Mouse (Mus musculus): ENCODE measurements around the gene Mansc1. TPM values are rescaled to one million over a fixed set of nuclear protein-coding genes. Genes with fewer than 3 reads are reported as not detected.

Mansc1 gene
- polyA plus RNA-seq, 1 experiment from 2014 or later, result 3.4 TPM

DNA sequence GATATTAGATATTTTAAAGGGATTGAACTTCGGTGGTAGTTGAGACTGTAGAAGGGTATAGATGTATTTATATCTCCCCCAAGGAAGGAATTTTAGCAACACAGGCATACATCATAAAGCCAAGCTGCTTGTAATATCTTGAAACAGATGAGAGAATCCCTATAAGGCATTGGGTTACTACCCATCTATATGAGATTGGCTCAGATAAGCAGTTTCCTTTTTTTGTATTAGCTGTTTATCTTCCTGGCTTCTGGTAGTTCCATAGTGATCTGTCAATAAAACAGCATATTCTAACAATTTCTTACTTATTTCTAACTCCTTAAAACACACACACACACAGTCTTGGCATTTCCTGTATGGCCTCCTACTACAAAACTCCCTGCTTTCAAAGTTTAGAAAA, 7.6 kb upstream of the Mansc1 start:
- no peak for DNase-seq (ENCODE audit: low spot score)

DNA sequence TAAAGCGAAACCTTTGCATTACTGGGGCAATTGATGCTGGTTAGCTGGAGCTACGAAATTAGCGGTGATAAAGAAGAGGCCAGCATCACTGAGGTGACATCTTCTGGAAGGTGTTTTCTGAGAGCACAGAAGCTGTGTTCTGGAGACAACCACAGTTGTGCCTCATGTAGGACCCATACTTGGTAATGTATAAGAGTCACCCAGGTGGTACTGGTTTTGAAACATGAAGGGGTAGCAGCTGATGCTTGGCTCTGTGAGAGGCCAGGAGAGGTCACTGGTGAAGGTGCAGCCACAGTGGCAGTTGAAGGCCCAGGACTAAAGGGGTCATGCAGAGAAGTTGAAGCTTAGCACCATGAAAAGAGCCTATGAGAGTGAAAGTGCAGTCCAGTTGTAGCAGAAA, 6.9 kb upstream of the Mansc1 start, which contains the start of gene Borcs5:
Gene Borcs5, plus strand, starts transcription at position 301 of the 400 bp plus-strand sequence.
- DNase-seq (ENCODE audit: low spot score), result no peak

DNA sequence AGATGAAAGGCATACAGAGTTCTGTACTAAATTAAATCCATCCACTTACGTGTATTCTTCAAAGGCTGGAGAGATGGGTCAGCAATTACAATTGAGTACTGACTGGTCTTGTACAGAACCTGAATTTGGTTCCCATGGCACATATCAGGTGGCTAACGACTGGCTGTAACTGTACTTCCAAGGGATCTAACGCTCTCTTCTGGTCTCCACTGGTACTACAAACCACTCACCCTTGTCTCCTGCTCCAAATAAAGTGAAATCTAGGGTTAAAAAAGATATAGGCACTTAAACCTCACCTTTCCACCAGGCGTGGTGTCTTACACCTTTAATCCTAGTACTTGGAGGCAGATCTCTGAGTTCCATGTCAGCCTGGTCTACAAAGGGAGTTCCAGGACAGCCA, 4.2 kb upstream of the Mansc1 start:
- DNase-seq (ENCODE audit: low spot score), result no peak

GRCm38 (mm10) chr6:134633553-134633952, 1.3 kb upstream of the Mansc1 start:
- DNase-seq (ENCODE audit: low spot score), result no peak

- DNase-seq (ENCODE audit: low spot score), result no peak
Observed at GRCm38 (mm10) chr6:134632756-134633155, 468 bp upstream of the Mansc1 start.

DNA sequence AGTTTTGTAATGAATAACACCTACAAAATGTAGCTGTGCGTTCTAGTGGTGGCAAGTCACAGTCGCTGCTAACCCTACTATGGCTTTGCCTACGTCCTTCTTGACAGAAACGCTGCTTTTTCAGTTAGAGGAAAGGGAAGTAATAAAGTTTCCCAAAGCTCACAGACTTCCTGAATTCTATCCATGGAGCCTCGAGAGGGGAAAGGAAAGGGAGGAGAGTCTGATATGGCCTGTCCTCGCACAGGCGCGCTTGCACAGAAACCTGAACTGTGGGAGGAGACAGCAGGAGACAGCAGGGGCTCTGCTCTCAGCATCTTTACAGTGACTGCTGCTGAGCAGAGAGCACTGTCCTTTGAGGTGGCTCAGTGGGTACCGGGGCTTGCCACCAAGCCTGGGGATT, 1.8 kb downstream of the Mansc1 start:
- no peak for DNase-seq (ENCODE audit: low spot score)

DNA sequence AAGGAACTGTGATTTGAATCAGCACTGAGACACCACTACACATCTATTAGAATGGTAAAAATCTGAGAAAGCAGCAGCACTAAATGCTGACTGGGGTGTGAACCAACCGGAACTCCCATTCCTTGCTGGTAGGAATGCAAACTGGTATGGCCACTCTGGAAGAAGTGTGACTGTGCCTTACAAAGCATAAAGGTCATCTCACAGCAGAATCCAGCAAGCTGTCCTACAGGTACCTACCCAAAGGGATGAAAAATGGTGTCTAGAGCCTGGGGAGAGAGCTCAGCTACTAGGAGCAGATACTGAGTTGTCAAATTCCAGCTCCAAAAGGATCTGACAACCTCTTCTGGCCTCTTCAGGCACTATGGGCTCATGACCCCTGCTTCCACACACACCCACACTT, 5.7 kb downstream of the Mansc1 start:
- no peak for DNase-seq (ENCODE audit: low spot score)

DNA sequence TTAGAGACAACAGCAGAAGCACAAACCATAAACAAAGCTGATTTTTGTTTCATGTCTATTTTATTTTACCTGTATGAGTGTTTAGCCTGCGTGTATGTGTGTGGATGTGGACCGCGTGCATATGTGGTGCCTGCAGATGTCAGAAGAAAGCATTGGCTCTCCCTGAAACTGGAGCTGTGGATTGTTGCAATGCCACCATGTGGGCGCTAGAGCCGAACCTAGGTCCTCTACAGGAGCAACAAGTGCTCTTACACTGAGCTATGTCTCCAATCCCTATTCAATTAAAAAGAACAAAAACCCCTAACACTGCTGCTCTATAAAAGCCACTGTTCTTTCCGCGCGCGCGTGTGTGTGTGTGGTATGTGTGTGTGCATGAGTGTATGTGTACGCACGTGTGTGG, 6.9 kb downstream of the Mansc1 start:
- no peak for DNase-seq (ENCODE audit: low spot score)

- no peak for DNase-seq (ENCODE audit: low spot score)
Observed at GRCm38 (mm10) chr6:134621552-134621949, 10.7 kb downstream of the Mansc1 start.

DNA sequence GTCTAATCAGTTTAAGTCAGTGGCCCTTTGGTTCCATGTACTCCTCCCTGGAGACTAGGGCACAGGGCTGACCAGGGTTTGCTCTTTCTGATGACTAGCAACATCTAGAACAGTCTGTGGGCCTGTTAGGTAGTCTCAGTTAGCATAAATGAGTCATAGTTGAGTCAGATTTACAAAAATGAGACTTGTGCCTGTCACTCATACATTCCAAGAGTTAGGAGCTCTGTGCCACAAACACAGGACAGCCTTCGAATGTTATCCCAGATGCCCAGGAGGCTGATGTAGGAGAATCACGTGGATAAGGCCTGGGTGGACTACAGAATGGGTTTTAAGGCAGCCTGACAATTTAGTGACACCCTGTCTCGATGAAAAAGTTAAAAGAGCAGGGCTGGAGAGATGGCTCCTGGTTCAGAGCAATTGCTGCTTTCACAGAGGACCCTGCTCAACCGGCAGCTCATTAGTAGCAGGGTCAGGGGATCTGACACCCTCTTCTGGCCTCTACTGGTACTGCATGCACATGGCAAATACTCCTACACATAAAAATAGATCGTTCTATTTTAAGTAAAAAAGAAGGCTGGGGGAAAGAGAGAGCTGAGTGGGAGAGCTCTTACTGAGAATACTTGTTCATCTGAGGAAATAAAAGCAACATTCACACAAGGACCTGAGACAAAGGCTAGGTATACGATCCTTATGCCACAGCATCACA, 11.3 kb downstream of the Mansc1 start:
- peak; percentile 50 for DNase-seq (ENCODE audit: low spot score)

GRCm38 (mm10) chr6:134620129-134620528, 12.2 kb downstream of the Mansc1 start:
- no peak for DNase-seq (ENCODE audit: low spot score)

- no peak for DNase-seq (ENCODE audit: low spot score)
Observed at GRCm38 (mm10) chr6:134617589-134617988, 14.7 kb downstream of the Mansc1 start.

GRCm38 (mm10) chr6:134614723-134615648, 17.3 kb downstream of the Mansc1 start:
- peak; percentile 69 for DNase-seq (ENCODE audit: low spot score)

DNA sequence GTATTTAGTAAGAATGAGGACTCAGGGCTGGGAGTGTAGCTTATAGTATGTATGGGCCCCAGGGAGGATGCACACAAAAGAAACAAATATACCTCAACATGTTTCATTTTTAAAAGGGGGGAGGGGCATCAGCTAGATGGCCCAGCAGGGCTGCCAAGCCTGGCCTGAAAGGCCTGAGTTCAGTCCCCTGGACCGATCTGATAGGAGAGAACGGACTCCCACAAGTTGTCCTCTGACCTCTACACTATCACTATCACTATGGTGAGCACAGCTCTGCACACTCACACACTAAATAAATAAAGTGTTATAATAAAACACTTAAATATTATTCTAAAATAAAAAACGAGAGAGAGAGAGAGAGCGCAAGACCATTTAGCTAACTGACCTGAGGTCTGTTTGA, 18.0 kb downstream of the Mansc1 start:
- no peak for DNase-seq (ENCODE audit: low spot score)

DNA sequence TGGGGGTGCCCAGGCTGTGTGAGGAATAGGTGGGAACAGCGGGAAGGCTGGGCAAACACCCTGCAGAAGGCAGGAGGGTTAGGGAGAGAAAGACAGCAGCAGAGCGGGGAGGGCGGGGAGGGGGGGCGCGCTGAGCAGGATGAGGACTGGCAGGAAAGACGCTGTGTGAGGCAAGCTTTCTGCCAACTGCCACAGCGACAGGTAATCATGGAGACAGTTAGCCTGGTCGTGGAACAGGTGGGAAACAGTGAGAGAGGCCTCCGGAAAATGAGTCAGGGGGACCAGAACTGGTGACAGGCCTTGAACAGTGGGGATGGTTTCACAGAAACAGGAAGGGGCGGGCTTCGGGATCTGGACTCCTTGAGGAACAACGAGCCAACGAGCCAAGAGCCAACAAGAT, 20.4 kb downstream of the Mansc1 start:
- DNase-seq (ENCODE audit: low spot score), result no peak

GRCm38 (mm10) chr6:134610380-134610779, 21.9 kb downstream of the Mansc1 start:
- DNase-seq (ENCODE audit: low spot score), result no peak

DNA sequence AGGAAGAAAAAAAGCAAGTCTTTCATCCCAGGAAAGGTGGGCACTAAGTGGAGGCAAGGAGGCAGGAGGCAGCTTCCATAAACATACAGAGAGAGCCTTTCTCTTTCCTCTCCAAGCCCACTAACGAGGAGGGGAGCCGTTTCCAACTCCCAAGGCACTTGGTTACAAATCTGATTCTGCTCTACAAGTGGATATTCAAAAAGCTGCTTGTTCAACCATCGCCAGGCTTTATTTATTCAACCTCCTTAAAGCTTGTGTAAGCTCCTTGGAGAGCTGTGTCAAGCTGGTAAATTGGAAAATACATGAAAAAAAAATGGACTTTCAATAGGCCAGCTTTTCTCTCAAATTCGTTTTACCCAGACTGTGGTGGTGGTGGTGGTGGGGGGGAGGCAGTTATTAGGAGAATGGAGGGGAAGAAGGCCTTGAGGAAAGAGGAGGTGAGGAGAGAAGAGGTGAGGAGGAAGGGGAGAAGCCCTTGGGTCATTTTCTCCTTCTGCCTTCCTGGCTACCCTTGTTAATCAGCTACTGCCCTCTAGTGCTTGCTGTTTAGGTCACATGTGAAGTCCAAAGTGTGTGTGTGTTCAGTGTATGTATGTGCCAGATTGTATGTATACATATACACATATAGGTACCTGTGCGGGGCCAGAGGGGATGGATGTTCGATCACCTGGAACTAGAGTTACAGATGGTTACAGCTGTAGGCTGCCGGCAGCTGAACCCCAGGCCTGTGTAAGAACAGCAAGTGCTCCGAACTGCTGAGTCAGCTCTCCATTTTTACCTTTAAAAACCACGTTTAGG, 25.1 kb downstream of the Mansc1 start:
- DNase-seq (ENCODE audit: low spot score), result no peak

DNA sequence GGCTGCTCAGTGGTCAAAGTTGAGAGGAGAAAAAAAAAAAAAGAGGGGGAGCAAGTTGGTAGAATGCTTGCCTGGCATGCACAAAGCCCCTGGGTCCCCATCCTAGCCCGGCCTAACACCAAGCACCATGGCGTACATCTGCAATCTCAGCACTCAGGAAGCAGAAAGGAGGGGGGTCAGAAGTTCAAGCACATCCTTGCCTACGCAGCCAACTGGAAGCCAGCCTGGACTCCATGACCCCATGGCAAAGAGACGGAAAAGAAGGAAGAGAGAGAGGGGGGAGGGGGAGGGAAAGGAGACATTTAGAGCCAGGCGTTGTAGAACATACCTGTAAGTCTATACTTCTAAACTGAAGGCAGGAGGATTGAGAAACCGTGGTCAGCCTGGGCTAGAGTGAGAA, 25.7 kb downstream of the Mansc1 start:
- DNase-seq (ENCODE audit: low spot score), result no peak

DNA sequence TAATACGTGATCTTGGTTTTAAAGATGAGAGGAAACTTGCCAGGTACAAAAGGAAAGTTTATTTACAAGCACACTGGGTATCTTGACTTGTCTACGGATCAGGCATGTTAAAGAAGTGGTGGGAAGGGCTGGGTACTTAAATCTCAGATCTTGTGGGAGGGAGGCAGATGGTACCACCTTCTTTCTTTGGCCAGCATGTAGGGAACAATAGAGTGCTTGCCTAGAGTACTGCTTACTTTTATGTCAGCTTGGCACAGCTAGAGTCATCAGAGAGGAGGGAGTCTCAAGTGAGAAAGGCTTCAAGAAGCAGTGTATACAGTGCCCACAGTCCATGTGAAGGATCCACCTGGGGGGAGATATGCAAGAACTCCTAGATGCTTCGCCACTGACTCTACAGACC, 27.1 kb downstream of the Mansc1 start:
- no peak for DNase-seq (ENCODE audit: low spot score)

- no peak for DNase-seq (ENCODE audit: low spot score)
Observed at GRCm38 (mm10) chr6:134602371-134603003, 29.8 kb downstream of the Mansc1 start.

DNA sequence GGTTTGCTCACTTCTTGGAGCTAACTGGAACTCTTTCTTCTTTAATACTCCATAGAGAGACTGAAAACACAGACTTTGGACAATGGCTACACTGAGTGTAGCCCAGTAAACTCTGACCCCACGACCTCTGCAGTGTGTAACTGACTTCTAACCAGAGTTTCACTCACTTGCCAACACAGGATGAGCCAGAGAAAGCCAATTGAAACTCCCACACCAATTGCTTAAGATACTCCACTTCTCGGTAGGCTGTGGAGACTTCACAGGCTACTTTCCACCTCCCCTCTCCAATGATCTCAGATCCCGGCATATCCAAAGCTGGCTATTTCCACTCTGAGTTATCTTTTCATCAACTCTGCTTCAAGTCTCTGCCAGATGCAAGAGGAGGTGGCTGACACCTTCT, 30.5 kb downstream of the Mansc1 start:
- DNase-seq (ENCODE audit: low spot score), result no peak

Measured in thymus, postnatal 0 days (tissue).